Mouse (Mus musculus): ENCODE results near the gene Lpo.

Lpo gene

GRCm38 (mm10) chr11:87802621-87803020 lies 25.5 kb downstream of the Lpo start:
- DNase-seq, result no peak

- DNase-seq, result no peak
These were observed 26.3 kb downstream of the Lpo start for GRCm38 (mm10) chr11:87801711-87802275.

- no peak for DNase-seq
These were observed 34.6 kb downstream of the Lpo start, which contains the start of gene Mpo for GRCm38 (mm10) chr11:87793460-87793859. Mpo (plus strand) TSS chr11:87793581.

- no peak for DNase-seq
These were observed 38.0 kb downstream of the Lpo start for GRCm38 (mm10) chr11:87790088-87790487.

- DNase-seq, result no peak
These were observed 48.0 kb downstream of the Lpo start for GRCm38 (mm10) chr11:87780130-87780529.

- no peak for DNase-seq
These were observed 48.7 kb downstream of the Lpo start for GRCm38 (mm10) chr11:87779392-87779791.

GRCm38 (mm10) chr11:87778915-87779314 lies 49.2 kb downstream of the Lpo start:
- DNase-seq, result no peak

GRCm38 (mm10) chr11:87778100-87778765 lies 49.9 kb downstream of the Lpo start:
- DNase-seq, result peak; percentile 55

- no peak for DNase-seq
These were observed 55.7 kb downstream of the Lpo start for GRCm38 (mm10) chr11:87772354-87772753.

GRCm38 (mm10) chr11:87770989-87771388 lies 57.1 kb downstream of the Lpo start:
- DNase-seq, result peak; percentile 90

GRCm38 (mm10) chr11:87768745-87769144 lies 59.3 kb downstream of the Lpo start:
- no peak for DNase-seq

- DNase-seq, result peak; percentile 26
These were observed 63.9 kb downstream of the Lpo start for GRCm38 (mm10) chr11:87763988-87764876.

GRCm38 (mm10) chr11:87763511-87763987 lies 64.5 kb downstream of the Lpo start:
- peak; percentile 23 for DNase-seq

GRCm38 (mm10) chr11:87762702-87763385 lies 65.2 kb downstream of the Lpo start:
- DNase-seq, result no peak

- no peak for DNase-seq
These were observed 66.0 kb downstream of the Lpo start for GRCm38 (mm10) chr11:87761806-87762701.

- DNase-seq, result peak; percentile 29
These were observed 66.8 kb downstream of the Lpo start for GRCm38 (mm10) chr11:87761181-87761721.

GRCm38 (mm10) chr11:87760301-87761081 lies 67.6 kb downstream of the Lpo start, which contains the start of gene Tspoap1:
Tspoap1 (plus strand) TSS chr11:87760541.
- DNase-seq, result peak; percentile 67

GRCm38 (mm10) chr11:87759609-87760005 lies 68.5 kb downstream of the Lpo start:
- peak; percentile 91 for DNase-seq

- DNase-seq, result peak; percentile 44
These were observed 69.0 kb downstream of the Lpo start for GRCm38 (mm10) chr11:87758957-87759608.
